Mouse (Mus musculus) thymus, postnatal 0 days (tissue): ENCODE measurements around the gene Msi2. TPM values are rescaled to one million over a fixed set of nuclear protein-coding genes. Genes with fewer than 3 reads are reported as not detected.
A peak's percentile ranks its signal among the peaks of the same experiment; 100 is the strongest.

Source experiments
- DNase-seq: peaks from one replicate; pipeline ENCODE4 v3.0.0-alpha.2; 2015; ENCODE audit warnings: low spot score
- polyA plus RNA-seq: library from polyadenylated mRNA; unstranded; fragments of >200 nt; fragmentation: Nextera tagmentation; extraction: Ambion mirVana; gene quantifications from 2 replicates; pipeline ENCODE4 v1.2.1, GENCODE M21; 2015

The Msi2 gene
- polyA plus RNA-seq, 1 experiment from 2014 or later = 23.0 TPM

GRCm38 (mm10) chr11:88594010-88594409, 124.3 kb downstream of the Msi2 start:
- DNase-seq = no peak

- no peak for DNase-seq
Observed at GRCm38 (mm10) chr11:88592099-88592498, 126.2 kb downstream of the Msi2 start.

GRCm38 (mm10) chr11:88590647-88591046, 127.7 kb downstream of the Msi2 start:
- no peak for DNase-seq

- no peak for DNase-seq
Observed at GRCm38 (mm10) chr11:88589641-88590040, 128.7 kb downstream of the Msi2 start.

GRCm38 (mm10) chr11:88588688-88589210, 129.6 kb downstream of the Msi2 start:
- DNase-seq = no peak

- no peak for DNase-seq
Observed at GRCm38 (mm10) chr11:88587710-88588109, 130.6 kb downstream of the Msi2 start.

GRCm38 (mm10) chr11:88585880-88586279, 132.4 kb downstream of the Msi2 start:
- no peak for DNase-seq

- no peak for DNase-seq
Observed at GRCm38 (mm10) chr11:88585171-88585632, 133.1 kb downstream of the Msi2 start.

- no peak for DNase-seq
Observed at GRCm38 (mm10) chr11:88583866-88584265, 134.4 kb downstream of the Msi2 start.

GRCm38 (mm10) chr11:88583259-88583833, 135.0 kb downstream of the Msi2 start:
- DNase-seq = no peak

- no peak for DNase-seq
Observed at GRCm38 (mm10) chr11:88582781-88583180, 135.5 kb downstream of the Msi2 start.

- no peak for DNase-seq
Observed at GRCm38 (mm10) chr11:88582021-88582707, 136.1 kb downstream of the Msi2 start.

- DNase-seq = no peak
Observed at GRCm38 (mm10) chr11:88581375-88581774, 136.9 kb downstream of the Msi2 start.

GRCm38 (mm10) chr11:88578700-88579099, 139.6 kb downstream of the Msi2 start:
- no peak for DNase-seq

- DNase-seq = no peak
Observed at GRCm38 (mm10) chr11:88577076-88577475, 141.2 kb downstream of the Msi2 start.

GRCm38 (mm10) chr11:88576233-88576998, 141.9 kb downstream of the Msi2 start:
- DNase-seq = peak; percentile 74

GRCm38 (mm10) chr11:88574575-88575360, 143.5 kb downstream of the Msi2 start:
- DNase-seq = no peak

- DNase-seq = no peak
Observed at GRCm38 (mm10) chr11:88573013-88573412, 145.3 kb downstream of the Msi2 start.

GRCm38 (mm10) chr11:88572461-88572860, 145.9 kb downstream of the Msi2 start:
- DNase-seq = no peak

- DNase-seq = no peak
Observed at GRCm38 (mm10) chr11:88570715-88571202, 147.6 kb downstream of the Msi2 start.
